Mouse (Mus musculus): Measurements from ENCODE around the gene Fos.
"Not testable (repeated sequence)": the region's sequence is repeated elsewhere in the genome, so short reads cannot be mapped to it uniquely, and the experiment has no call there.

- TF ChIP-seq CTCF (IDR thresholded peaks at IDR 0.05; ENCODE audit: extremely low read depth, insufficient read length, insufficient replicate concordance, low read depth, low read length); POLR2A (IDR thresholded peaks at IDR 0.05; ENCODE audit: low read depth, low read length): not testable (repeated sequence)
These were observed 51.3 kb downstream of the Fos start for GRCm38 (mm10) chr12:85524859-85525495.

Measured in small intestine, adult 2 months (tissue).